Mouse (Mus musculus): ENCODE measurements around the gene Umod. TPM values are rescaled to one million over a fixed set of nuclear protein-coding genes. Genes with fewer than 3 reads are reported as not detected.

Umod gene
- total and polyA plus RNA-seq, 3 experiments = not detected

- DNase-seq (ENCODE audit: extremely low read depth) = no peak
- Histone ChIP-seq H3K79me2 (replicated peaks; ENCODE audit: control insufficient read depth, extremely low read depth, insufficient read depth, poor library complexity, severe bottlenecking) (no peaks in the 10 kb centered on the region), H3K4me2 (ENCODE audit: insufficient read depth, low read depth, poor library complexity, severe bottlenecking) (no peak overlapping the region), H3K27ac (ENCODE audit: insufficient read depth, low read depth) (no peak overlapping the region), H3K27me3 (replicated peaks) (peaks cover 25% of the 10 kb centered on the region), H3K4me1 (ENCODE audit: control insufficient read depth in 1 of 2, insufficient read depth in 2 of 2) (peaks cover 3 to 5% of the 10 kb centered on the region in 2 experiments; a peak in 1 of 4 replicates), H3K9me3 (replicated peaks; ENCODE audit: low read length) (no peaks in the 10 kb centered on the region), H3K9ac (ENCODE audit: insufficient read depth, low read depth) (no peak overlapping the region), H3K36me3 (replicated peaks in 1 of 2; ENCODE audit: control insufficient read depth in 1 of 2, insufficient read depth in 1 of 2, low read length in 1 of 2) (no peaks in the 10 kb centered on the region), H3K4me3 (replicated peaks in 1 of 3; ENCODE audit: low read depth in 2 of 3, low read length in 2 of 3, poor library complexity in 1 of 3) (no peak overlapping the region)
- dilution Hi-C loops (cut with MboI; ENCODE audit: extremely low pct_ligation_motif_present, extremely low pct_unique_long_range_greater_than_20kb, low sequenced_read_pairs) = no loop called here
- TF ChIP-seq POLR2AphosphoS2 (IDR thresholded peaks at IDR 0.05; ENCODE audit: low read depth, low read length) (no peak), TCF12 (IDR thresholded peaks at IDR 0.05; ENCODE audit: low read depth, low read length) (no peak), GABPA (IDR thresholded peaks at IDR 0.05; ENCODE audit: insufficient replicate concordance, low read depth, low read length) (no peak), ZKSCAN1 (IDR thresholded peaks at IDR 0.05; ENCODE audit: borderline replicate concordance, low read depth, low read length) (no peak), CTCF (conservative IDR thresholded peaks at IDR 0.05 in 1 of 2, IDR thresholded peaks at IDR 0.05 in 1 of 2; ENCODE audit: low read depth in 2 of 2, low read length in 2 of 2) (peak in 1 of 2 experiments; percentile 48; a peak in 2 of 4 replicates), RAD21 (IDR thresholded peaks at IDR 0.05; ENCODE audit: low read depth, low read length) (no peak), PAX5 (IDR thresholded peaks at IDR 0.05; ENCODE audit: low read length) (no peak), MXI1 (IDR thresholded peaks at IDR 0.05; ENCODE audit: low read depth, low read length) (no peak)
- in situ Hi-C loops (cut with MboI; ENCODE audit: low pct_ligation_motif_present, low pct_unique_long_range_greater_than_20kb, low sequenced_read_pairs) = no loop called here
Measured at GRCm38 (mm10) chr7:119476500-119477389, 2.3 kb downstream of the Umod start.

GRCm38 (mm10) chr7:119459185-119459584 is 19.9 kb downstream of the Umod start, which contains the start of gene Gp2:
Gp2 (minus strand) TSS chr7:119459285.
- no peak within 1 kb of the TSS for H3K4me2 ChIP-seq (ENCODE audit: insufficient read depth, low read depth, poor library complexity, severe bottlenecking)
- no peaks in the 10 kb centered on the region for H3K36me3 ChIP-seq (replicated peaks in 1 of 2; ENCODE audit: control insufficient read depth in 1 of 2, insufficient read depth in 1 of 2, low read length in 1 of 2)
- no peak within 1 kb of the TSS for H3K4me3 ChIP-seq (replicated peaks in 1 of 3; ENCODE audit: low read depth in 2 of 3, low read length in 2 of 3, poor library complexity in 1 of 3)
- dilution Hi-C loops (cut with MboI; ENCODE audit: extremely low pct_ligation_motif_present, extremely low pct_unique_long_range_greater_than_20kb, low sequenced_read_pairs) = no loop called here
- DNase-seq (ENCODE audit: extremely low read depth) = no peak
- H3K9me3 ChIP-seq (replicated peaks; ENCODE audit: low read length) = no peaks in the 10 kb centered on the region
- H3K27ac ChIP-seq (ENCODE audit: insufficient read depth, low read depth) = no peak within 1 kb of the TSS
- no peaks in the 10 kb centered on the region for H3K79me2 ChIP-seq (replicated peaks; ENCODE audit: control insufficient read depth, extremely low read depth, insufficient read depth, poor library complexity, severe bottlenecking)
- no peak within 1 kb of the TSS for H3K9ac ChIP-seq (ENCODE audit: insufficient read depth, low read depth)
- no peak for TF ChIP-seq NRF1 (IDR thresholded peaks at IDR 0.05; ENCODE audit: low read depth, low read length)
- TF ChIP-seq E2F4 (IDR thresholded peaks at IDR 0.05; ENCODE audit: insufficient replicate concordance, low read depth, low read length) = no peak
- TF ChIP-seq POLR2AphosphoS2 (IDR thresholded peaks at IDR 0.05; ENCODE audit: low read depth, low read length) = no peak
- no peak for TF ChIP-seq ZKSCAN1 (IDR thresholded peaks at IDR 0.05; ENCODE audit: borderline replicate concordance, low read depth, low read length)
- no peak for TF ChIP-seq HCFC1 (IDR thresholded peaks at IDR 0.05; ENCODE audit: low read depth, low read length)
- TF ChIP-seq TBP (conservative IDR thresholded peaks at IDR 0.05; ENCODE audit: low read depth, low read length) = no peak
- no peak for TF ChIP-seq RCOR1 (conservative IDR thresholded peaks at IDR 0.05; ENCODE audit: low read depth, low read length)
- no peak for TF ChIP-seq PAX5 (IDR thresholded peaks at IDR 0.05; ENCODE audit: low read length)
- TF ChIP-seq TCF12 (IDR thresholded peaks at IDR 0.05; ENCODE audit: low read depth, low read length) = no peak
- no peak for TF ChIP-seq KAT2A (IDR thresholded peaks at IDR 0.05; ENCODE audit: insufficient replicate concordance, low read length)
- TF ChIP-seq NELFE (IDR thresholded peaks at IDR 0.05; ENCODE audit: low read depth, low read length) = no peak
- no peak for TF ChIP-seq SIN3A (IDR thresholded peaks at IDR 0.05; ENCODE audit: low read length)
- TF ChIP-seq MYC (IDR thresholded peaks at IDR 0.05; ENCODE audit: low read depth, low read length) = no peak
- no peak for TF ChIP-seq CHD1 (IDR thresholded peaks at IDR 0.05; ENCODE audit: low read depth, low read length)
- in situ Hi-C loops (cut with MboI; ENCODE audit: low pct_ligation_motif_present, low pct_unique_long_range_greater_than_20kb, low sequenced_read_pairs) = no loop called here
- H3K27me3 ChIP-seq (replicated peaks) = peaks cover 25% of the 10 kb centered on the region
- no peaks in the 10 kb centered on the region for H3K4me1 ChIP-seq (ENCODE audit: control insufficient read depth in 1 of 2, insufficient read depth in 2 of 2)
